In genomic region chr1:33876416-33876815, GRCm38 (mm10) we compare ENCODE assay signal across 10 mouse cellular contexts.
"Had no signal": no experiment of that assay in that cellular context is flagged by ENCODE, and none has a peak within 500 bp of the region (broad histone marks: within the 10 kb centered on the region; RNA-seq: fewer than 3 reads in every experiment).

No protein-coding gene starts in this region.

- H3K4me2 ChIP-seq: limb, embryonic 13.5 days; liver, embryonic 12.5 days; lung, embryonic 15.5 days; neural tube, embryonic 12.5 days had no signal

- ATAC-seq: inflammation-experienced regulatory T-cells, adult 6 months; liver, embryonic 12.5 days had no signal

- H3K36me3 ChIP-seq: limb, embryonic 13.5 days; liver, embryonic 12.5 days; lung, embryonic 15.5 days; neural tube, embryonic 12.5 days had no signal

- H3K4me3 ChIP-seq: limb, embryonic 13.5 days; liver, embryonic 12.5 days; lung, embryonic 15.5 days; neural tube, embryonic 12.5 days had no signal

- DNase-seq: kidney, adult 11 months; layer of hippocampus, adult 9-11 months; layer of hippocampus, postnatal 36 days; thymus, adult 18-20 months had no signal

- H3K4me1 ChIP-seq: limb, embryonic 13.5 days; liver, embryonic 12.5 days; lung, embryonic 15.5 days; neural tube, embryonic 12.5 days had no signal

- H3K27ac ChIP-seq: kidney, postnatal 0 days; limb, embryonic 13.5 days; liver, embryonic 12.5 days; lung, embryonic 15.5 days; neural tube, embryonic 12.5 days had no signal

- H3K9ac ChIP-seq: limb, embryonic 13.5 days; liver, embryonic 12.5 days; lung, embryonic 15.5 days; neural tube, embryonic 12.5 days had no signal

- H3K27me3 ChIP-seq: limb, embryonic 13.5 days; liver, embryonic 12.5 days; lung, embryonic 15.5 days; neural tube, embryonic 12.5 days had no signal

- H3K9me3 ChIP-seq: limb, embryonic 13.5 days; liver, embryonic 12.5 days; lung, embryonic 15.5 days had no signal
